Mouse (Mus musculus) lung, postnatal 14 days (tissue): ENCODE results near the gene Ttc28.

Source experiments
- DNase-seq: peaks from one replicate; pipeline ENCODE4 v3.0.0; 2021

The Ttc28 gene

GRCm38 (mm10) chr5:111055507-111055906 lies 175.9 kb downstream of the Ttc28 start:
- no peak for DNase-seq

GRCm38 (mm10) chr5:111057084-111057483 lies 177.5 kb downstream of the Ttc28 start:
- DNase-seq: peak; percentile 22

GRCm38 (mm10) chr5:111058401-111059139 lies 179.0 kb downstream of the Ttc28 start:
- DNase-seq: no peak

GRCm38 (mm10) chr5:111059140-111059921 lies 179.7 kb downstream of the Ttc28 start:
- DNase-seq: no peak

GRCm38 (mm10) chr5:111060246-111060745 lies 180.7 kb downstream of the Ttc28 start:
- no peak for DNase-seq

GRCm38 (mm10) chr5:111063155-111063554 lies 183.6 kb downstream of the Ttc28 start:
- DNase-seq: no peak

GRCm38 (mm10) chr5:111063991-111064390 lies 184.4 kb downstream of the Ttc28 start:
- no peak for DNase-seq

GRCm38 (mm10) chr5:111065770-111066169 lies 186.2 kb downstream of the Ttc28 start:
- no peak for DNase-seq

- peak; percentile 33 for DNase-seq
Measured at GRCm38 (mm10) chr5:111069503-111069902, 189.9 kb downstream of the Ttc28 start.

GRCm38 (mm10) chr5:111069931-111070330 lies 190.3 kb downstream of the Ttc28 start:
- DNase-seq: no peak

- DNase-seq: no peak
Measured at GRCm38 (mm10) chr5:111070361-111070760, 190.8 kb downstream of the Ttc28 start.

- DNase-seq: no peak
Measured at GRCm38 (mm10) chr5:111073316-111073736, 193.7 kb downstream of the Ttc28 start.

GRCm38 (mm10) chr5:111074050-111074449 lies 194.4 kb downstream of the Ttc28 start:
- DNase-seq: no peak

- no peak for DNase-seq
Measured at GRCm38 (mm10) chr5:111075841-111076240, 196.2 kb downstream of the Ttc28 start.

GRCm38 (mm10) chr5:111077261-111077660 lies 197.7 kb downstream of the Ttc28 start:
- DNase-seq: no peak

GRCm38 (mm10) chr5:111080601-111081000 lies 201.0 kb downstream of the Ttc28 start:
- DNase-seq: no peak

- no peak for DNase-seq
Measured at GRCm38 (mm10) chr5:111085849-111086248, 206.2 kb downstream of the Ttc28 start.

- DNase-seq: no peak
Measured at GRCm38 (mm10) chr5:111096750-111097149, 217.1 kb downstream of the Ttc28 start.

GRCm38 (mm10) chr5:111097233-111098160 lies 217.9 kb downstream of the Ttc28 start:
- DNase-seq: no peak

- DNase-seq: no peak
Measured at GRCm38 (mm10) chr5:111098516-111099274, 219.1 kb downstream of the Ttc28 start.

GRCm38 (mm10) chr5:111100585-111100984 lies 221.0 kb downstream of the Ttc28 start:
- DNase-seq: no peak

GRCm38 (mm10) chr5:111101383-111101932 lies 221.9 kb downstream of the Ttc28 start:
- no peak for DNase-seq
